Mouse (Mus musculus): ENCODE measurements around the gene Olfr969.
"Not testable (repeated sequence)": the region's sequence is repeated elsewhere in the genome, so short reads cannot be mapped to it uniquely, and the experiment has no call there.

The Olfr969 gene

DNA sequence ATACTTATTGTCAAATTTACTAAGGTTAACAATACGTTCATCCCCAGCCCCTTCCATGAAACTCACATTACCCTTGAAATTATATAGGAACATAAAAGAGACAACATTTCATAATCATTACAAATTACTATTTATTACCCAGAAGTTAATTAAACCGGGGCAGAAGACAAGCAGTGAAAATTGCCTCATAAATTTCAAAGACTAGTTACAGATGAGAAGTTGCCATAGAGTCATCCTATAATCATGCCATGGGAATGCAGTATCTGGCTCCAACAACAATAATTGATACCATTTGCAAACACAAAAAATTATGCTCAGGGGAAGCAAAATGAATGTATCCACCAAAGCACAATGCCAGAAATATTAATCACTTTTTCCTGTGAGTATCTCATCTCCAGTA lies at the start of gene Olfr969:
Gene Olfr969 (plus strand): TSS at position 388 of the 400 bp plus-strand sequence.
- no peak for DNase-seq (ENCODE audit: low read depth, low spot score)

DNA sequence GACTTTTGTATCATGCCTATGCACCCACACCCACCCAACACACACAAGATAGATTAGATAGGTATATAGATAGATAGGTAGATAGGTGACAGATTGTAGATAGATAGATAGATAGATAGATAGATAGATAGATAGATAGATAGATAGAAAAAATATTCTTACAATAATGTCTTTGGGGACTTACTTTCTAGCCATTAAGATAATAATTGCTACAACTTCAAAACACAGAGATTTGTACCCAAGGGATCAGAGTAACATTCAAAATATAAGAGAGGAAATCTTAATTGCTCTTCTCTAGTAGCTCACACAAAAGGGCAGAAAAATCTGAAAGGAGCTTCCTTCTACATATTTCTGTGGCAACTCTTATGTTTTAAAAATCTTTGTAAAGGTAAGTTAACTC lies 44.8 kb upstream of the Olfr969 start, which contains the start of gene Olfr967:
Gene Olfr967 (plus strand): TSS at position 301 of the 400 bp plus-strand sequence.
- no peak for DNase-seq (ENCODE audit: low read depth, low spot score)

DNA sequence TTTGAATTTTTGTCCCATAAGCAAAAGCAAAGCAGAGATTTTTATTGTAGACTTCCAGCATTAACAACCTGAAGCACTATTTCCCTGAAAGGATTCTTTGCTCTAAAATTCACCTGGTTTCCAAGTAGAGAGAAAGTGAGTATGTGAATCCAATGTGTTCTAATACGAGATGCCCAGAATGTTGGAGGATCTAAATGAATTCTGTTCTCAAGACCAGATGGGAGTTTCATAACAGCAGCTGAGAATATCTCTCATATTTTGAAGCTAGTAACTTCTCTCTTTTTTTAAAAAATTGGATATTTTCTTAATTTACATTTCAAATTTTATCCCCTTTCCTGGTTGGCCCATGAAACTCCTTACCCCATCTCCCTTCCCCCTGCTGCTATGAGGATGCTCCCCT lies 44.3 kb upstream of the Olfr969 start:
- no peak for DNase-seq (ENCODE audit: low read depth, low spot score)

DNA sequence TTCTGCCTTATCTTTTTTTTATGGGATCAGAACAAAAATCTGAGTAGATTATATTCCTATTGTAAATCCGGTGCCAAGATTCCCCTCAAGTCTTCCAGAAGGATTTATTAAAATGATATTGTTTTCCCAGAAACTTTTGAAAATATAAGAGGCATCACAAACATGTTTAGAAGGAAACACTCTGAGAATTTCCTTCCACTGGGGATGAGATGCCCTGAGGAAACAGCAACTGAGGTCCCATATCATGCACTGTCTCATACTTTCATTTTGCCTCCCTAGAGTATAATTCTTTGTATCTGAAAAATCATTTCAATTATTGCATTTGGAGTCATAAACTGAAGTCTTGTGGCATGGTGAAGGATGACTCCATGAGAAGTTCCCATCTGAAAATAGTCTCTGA lies 7.6 kb upstream of the Olfr969 start, which contains the start of gene Olfr968:
Gene Olfr968 (minus strand): TSS at position 101 of the 400 bp plus-strand sequence.
- no peak for DNase-seq (ENCODE audit: low read depth, low spot score)

DNA sequence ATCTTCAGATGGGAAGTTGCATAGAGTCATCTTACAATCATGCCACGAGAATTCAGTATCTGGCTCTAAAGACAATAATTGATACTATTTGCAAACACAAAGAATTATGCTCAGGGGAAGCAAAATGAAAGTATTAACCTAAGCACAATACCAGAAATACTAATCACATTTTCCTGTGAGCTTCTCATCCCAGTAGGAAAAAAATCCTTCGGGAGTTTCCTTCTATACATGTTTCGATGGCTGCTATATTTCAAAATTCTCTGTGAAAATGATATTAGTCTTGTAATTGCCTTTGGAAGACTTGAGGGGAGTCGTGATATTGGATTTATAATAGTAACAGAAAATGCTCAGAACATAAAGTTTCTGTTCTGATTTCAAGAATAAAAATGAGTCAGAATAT lies 17.8 kb downstream of the Olfr969 start, which contains the start of gene Olfr970:
Gene Olfr970 (plus strand): TSS at position 301 of the 400 bp plus-strand sequence.
- DNase-seq (ENCODE audit: low read depth, low spot score), result no peak

DNA sequence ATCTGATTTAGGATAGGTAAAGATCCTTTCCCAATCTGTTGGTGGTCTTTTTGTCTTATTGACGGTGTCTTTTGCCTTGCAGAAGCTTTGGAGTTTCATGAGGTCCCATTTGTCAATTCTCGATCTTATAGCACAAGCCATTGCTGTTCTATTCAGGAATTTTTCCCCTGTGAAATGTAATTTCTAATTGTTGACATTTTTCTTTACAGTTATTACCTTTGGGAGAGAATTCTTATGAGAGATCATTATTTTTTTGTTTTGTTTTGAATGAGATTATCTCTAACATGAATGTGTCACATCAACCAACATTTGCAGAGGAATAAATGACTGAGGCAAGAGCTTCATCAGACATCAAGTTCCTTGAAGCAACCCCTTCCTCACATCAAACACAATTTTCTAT lies 45.8 kb downstream of the Olfr969 start, which contains the start of gene Olfr971:
Gene Olfr971 (plus strand): TSS at position 301 of the 400 bp plus-strand sequence.
- not testable (repeated sequence) for DNase-seq (ENCODE audit: low read depth, low spot score)
